Mouse (Mus musculus): ENCODE results near the gene Sult2a8.

DNA sequence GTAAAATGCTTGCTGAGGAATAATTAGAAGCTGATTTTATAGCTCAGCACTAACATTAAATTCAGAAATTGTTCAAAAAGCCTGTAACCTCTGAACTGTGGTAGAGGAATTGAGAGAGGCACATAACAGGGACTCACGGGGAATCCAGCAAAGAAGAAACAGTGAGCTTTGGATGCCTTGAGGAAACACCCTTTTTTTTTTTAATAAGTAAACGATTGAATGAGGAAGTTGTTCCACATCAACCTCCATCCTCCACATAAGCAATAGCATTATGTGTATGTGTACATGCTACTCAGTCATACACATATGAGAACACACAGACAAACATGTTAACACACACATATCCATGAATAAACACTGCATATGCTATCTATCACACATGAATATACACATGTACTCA lies 8.5 kb downstream of the Sult2a8 start:
- no peak for TF ChIP-seq POLR2A (IDR thresholded peaks at IDR 0.05; ENCODE audit: low read depth, low read length)
- TF ChIP-seq CTCF (conservative IDR thresholded peaks at IDR 0.05; ENCODE audit: insufficient read depth, insufficient read length, low read depth, low read length) = no peak
